Mouse (Mus musculus) heart, embryonic 13.5 days (tissue): Measurements from ENCODE around the gene Armh3. TPM values are rescaled to one million over a fixed set of nuclear protein-coding genes. Genes with fewer than 3 reads are reported as not detected.
"Not testable (repeated sequence)": the region's sequence is repeated elsewhere in the genome, so short reads cannot be mapped to it uniquely, and the experiment has no call there.

ENCODE experiments used
- ATAC-seq: fragments of 200-750 bp; cut with Nextera tagmentation; 2 replicates; pipeline ENCODE4 v1.8.0; 2017; ENCODE audit warnings: moderate TSS enrichment; ENCODE audit not compliant: insufficient number of reproducible peaks, low FRiP score, low TSS enrichment; ENCODE audit errors: extremely low read depth
- H3K27ac ChIP-seq: fragments of 300-500 bp; sonication (generic); replicated peaks from 2 replicates; pipeline ENCODE4 v1.5.1; 2015; ENCODE audit warnings: moderate library complexity, mild to moderate bottlenecking, inconsistent platforms
- H3K27me3 ChIP-seq: fragments of 300-500 bp; sonication (generic); replicated peaks from 2 replicates; pipeline ENCODE4 v1.6.1; 2015; ENCODE audit warnings: mild to moderate bottlenecking, inconsistent platforms
- H3K36me3 ChIP-seq: fragments of 300-500 bp; sonication (generic); 2 replicates; pipeline ENCODE4 v1.6.1; 2015; ENCODE audit warnings: mild to moderate bottlenecking, inconsistent platforms
- H3K4me1 ChIP-seq: fragments of 300-500 bp; sonication (generic); 2 replicates; pipeline ENCODE4 v1.6.1; 2015; ENCODE audit warnings: inconsistent platforms
- H3K4me2 ChIP-seq: fragments of 300-500 bp; sonication (generic); 2 replicates; pipeline ENCODE4 v1.6.1; 2015; ENCODE audit warnings: inconsistent platforms, mild to moderate bottlenecking, moderate library complexity
- H3K4me3 ChIP-seq: fragments of 300-500 bp; sonication (generic); 2 replicates; pipeline ENCODE4 v1.5.1; 2015; ENCODE audit warnings: moderate library complexity, mild to moderate bottlenecking, inconsistent platforms
- H3K9ac ChIP-seq: fragments of 300-500 bp; sonication (generic); 2 replicates; pipeline ENCODE4 v1.6.1; 2015; ENCODE audit warnings: inconsistent platforms, mild to moderate bottlenecking, moderate library complexity
- H3K9me3 ChIP-seq: fragments of 300-500 bp; sonication (generic); 2 replicates; pipeline ENCODE4 v1.6.1; 2016; ENCODE audit warnings: inconsistent platforms
- WGBS: fragments of 180-500 bp; shearing (Covaris S2); methylation state at CpG from one replicate; pipeline ENCODE4 v1.1.7; 2015; ENCODE audit warnings: mixed read lengths; 5-methylcytosine and 5-hydroxymethylcytosine counted together
- polyA plus RNA-seq: library from polyadenylated mRNA; unstranded; fragments of >200 nt; fragmentation: Nextera tagmentation; extraction: Ambion mirVana; gene quantifications from 2 replicates; pipeline ENCODE4 v1.2.1, GENCODE M21; 2015

Armh3 gene
- polyA plus RNA-seq, 1 experiment from 2014 or later = 13.0 TPM

- 59% methylated on average over 10 of the region's 10 CpGs for WGBS
- no peak for ATAC-seq
- Histone ChIP-seq H3K9me3 (no peaks in the 10 kb centered on the region), H3K4me1 (peaks cover 37% of the 10 kb centered on the region), H3K27ac (no peak overlapping the region), H3K27me3 (peaks cover 49% of the 10 kb centered on the region), H3K4me2 (peak overlapping the region; percentile 85), H3K4me3 (peak overlapping the region; percentile 52), H3K36me3 (peaks cover 23% of the 10 kb centered on the region), H3K9ac (peak overlapping the region; percentile 77; the same call in 1 of the 2 replicates)
Observed at GRCm38 (mm10) chr19:45815170-45815569, 183.1 kb downstream of the Armh3 start.

GRCm38 (mm10) chr19:45813801-45814200 lies 184.5 kb downstream of the Armh3 start:
- WGBS = 12% methylated on average over 9 of the region's 12 CpGs
- no peak for ATAC-seq

GRCm38 (mm10) chr19:45813263-45813662 lies 185.0 kb downstream of the Armh3 start:
- H3K27ac ChIP-seq = no peak overlapping the region
- no peak overlapping the region for H3K9ac ChIP-seq
- ATAC-seq = no peak
- H3K36me3 ChIP-seq = peaks cover 9% of the 10 kb centered on the region; the same call in 1 of the 2 replicates
- peaks cover 49% of the 10 kb centered on the region for H3K27me3 ChIP-seq
- WGBS = 12% methylated on average over 11 of the region's 11 CpGs
- 0 out of 2 replicates have a peak overlapping the region, but pooled peaks have one; percentile 68 for H3K4me2 ChIP-seq
- H3K4me3 ChIP-seq = no peak overlapping the region
- no peaks in the 10 kb centered on the region for H3K9me3 ChIP-seq
- peaks cover 37% of the 10 kb centered on the region for H3K4me1 ChIP-seq

More at GRCm38 (mm10) chr19:45813801-45814200, 184.5 kb downstream of the Armh3 start:
- Histone ChIP-seq H3K4me1 (peaks cover 37% of the 10 kb centered on the region), H3K36me3 (peaks cover 14% of the 10 kb centered on the region), H3K9ac (no peak overlapping the region), H3K27ac (no peak overlapping the region), H3K9me3 (no peaks in the 10 kb centered on the region), H3K4me2 (no peak overlapping the region), H3K4me3 (no peak overlapping the region), H3K27me3 (peaks cover 49% of the 10 kb centered on the region)

- Histone ChIP-seq H3K27me3 (peaks cover 49% of the 10 kb centered on the region), H3K9me3 (no peaks in the 10 kb centered on the region), H3K9ac (no peak overlapping the region), H3K36me3 (0 out of 2 replicates have a peak, but pooled peaks cover 5% of the 10 kb centered on the region), H3K4me1 (peaks cover 37% of the 10 kb centered on the region), H3K27ac (no peak overlapping the region), H3K4me2 (peak overlapping the region; percentile 68), H3K4me3 (peak overlapping the region; percentile 40; the same call in 1 of the 2 replicates)
- ATAC-seq = no peak
- WGBS = 17% methylated on average over 8 of the region's 8 CpGs
Observed at GRCm38 (mm10) chr19:45812673-45813252, 185.5 kb downstream of the Armh3 start.

GRCm38 (mm10) chr19:45812115-45812514 lies 186.2 kb downstream of the Armh3 start:
- H3K4me1 ChIP-seq = peaks cover 37% of the 10 kb centered on the region
- H3K9ac ChIP-seq = 0 out of 2 replicates have a peak overlapping the region, but pooled peaks have one; percentile 24
- peak overlapping the region; percentile 40 for H3K4me3 ChIP-seq
- H3K4me2 ChIP-seq = peak overlapping the region; percentile 68
- 1% methylated on average over 16 of the region's 16 CpGs for WGBS
- no peak overlapping the region for H3K27ac ChIP-seq
- H3K27me3 ChIP-seq = peaks cover 43% of the 10 kb centered on the region
- no peaks in the 10 kb centered on the region for H3K9me3 ChIP-seq
- ATAC-seq = no peak
- H3K36me3 ChIP-seq = no peaks in the 10 kb centered on the region

- H3K36me3 ChIP-seq = no peaks in the 10 kb centered on the region
- no peak overlapping the region for H3K4me3 ChIP-seq
- H3K9me3 ChIP-seq = no peaks in the 10 kb centered on the region
- peaks cover 32% of the 10 kb centered on the region for H3K4me1 ChIP-seq
- ATAC-seq = no peak
- WGBS = 52% methylated on average over 12 of the region's 12 CpGs
- peaks cover 35% of the 10 kb centered on the region for H3K27me3 ChIP-seq
- no peak overlapping the region for H3K9ac ChIP-seq
- H3K27ac ChIP-seq = no peak overlapping the region
- no peak overlapping the region for H3K4me2 ChIP-seq
Observed at GRCm38 (mm10) chr19:45811028-45811674, 187.1 kb downstream of the Armh3 start.

- Histone ChIP-seq H3K27me3 (peaks cover 26% of the 10 kb centered on the region), H3K9me3 (no peaks in the 10 kb centered on the region), H3K4me3 (no peak overlapping the region), H3K4me2 (no peak overlapping the region), H3K9ac (no peak overlapping the region), H3K27ac (no peak overlapping the region), H3K36me3 (no peaks in the 10 kb centered on the region), H3K4me1 (peaks cover 14% of the 10 kb centered on the region)
- 85% methylated on average over 4 of the region's 4 CpGs for WGBS
- no peak for ATAC-seq
Observed at GRCm38 (mm10) chr19:45807732-45808131, 190.6 kb downstream of the Armh3 start.

GRCm38 (mm10) chr19:45805817-45806216 lies 192.5 kb downstream of the Armh3 start:
- ATAC-seq, H3K4me1 ChIP-seq, H3K9me3 ChIP-seq, H3K4me2 ChIP-seq, H3K9ac ChIP-seq, H3K36me3 ChIP-seq, H3K27ac ChIP-seq, H3K4me3 ChIP-seq: not testable (repeated sequence)
- peaks cover 15% of the 10 kb centered on the region for H3K27me3 ChIP-seq
- WGBS = 82% methylated on average over 6 of the region's 6 CpGs

GRCm38 (mm10) chr19:45804593-45805368 lies 193.5 kb downstream of the Armh3 start:
- WGBS = 20% methylated on average over 12 of the region's 12 CpGs
- no peaks in the 10 kb centered on the region for H3K4me1 ChIP-seq
- H3K27ac ChIP-seq = no peak overlapping the region
- H3K27me3 ChIP-seq = peaks cover 14% of the 10 kb centered on the region
- no peak overlapping the region for H3K9ac ChIP-seq
- H3K9me3 ChIP-seq = no peaks in the 10 kb centered on the region
- no peak overlapping the region for H3K4me3 ChIP-seq
- no peaks in the 10 kb centered on the region for H3K36me3 ChIP-seq
- no peak; the same call in 1 of the 2 replicates for ATAC-seq
- H3K4me2 ChIP-seq = peak overlapping the region; percentile 36; the same call in 1 of the 2 replicates

GRCm38 (mm10) chr19:45803408-45803807 lies 194.9 kb downstream of the Armh3 start:
- no peaks in the 10 kb centered on the region for H3K4me1 ChIP-seq
- H3K4me2 ChIP-seq = no peak overlapping the region
- no peaks in the 10 kb centered on the region for H3K9me3 ChIP-seq
- H3K27me3 ChIP-seq = peaks cover 14% of the 10 kb centered on the region
- H3K9ac ChIP-seq = no peak overlapping the region
- WGBS = 24% methylated on average over 4 of the region's 4 CpGs
- H3K36me3 ChIP-seq = no peaks in the 10 kb centered on the region
- no peak overlapping the region for H3K27ac ChIP-seq
- no peak for ATAC-seq
- H3K4me3 ChIP-seq = no peak overlapping the region

- H3K36me3 ChIP-seq = no peaks in the 10 kb centered on the region
- no peaks in the 10 kb centered on the region for H3K4me1 ChIP-seq
- H3K9ac ChIP-seq = no peak overlapping the region
- ATAC-seq = no peak
- peaks cover 14% of the 10 kb centered on the region for H3K27me3 ChIP-seq
- H3K4me3 ChIP-seq = no peak overlapping the region
- 40% methylated on average over 4 of the region's 4 CpGs for WGBS
- H3K4me2 ChIP-seq = no peak overlapping the region
- no peak overlapping the region for H3K27ac ChIP-seq
- no peaks in the 10 kb centered on the region for H3K9me3 ChIP-seq
Observed at GRCm38 (mm10) chr19:45802702-45803101, 195.6 kb downstream of the Armh3 start.
